Mouse (Mus musculus) forebrain, embryonic 16.5 days (tissue): ENCODE measurements around the gene Rufy4. TPM values are rescaled to one million over a fixed set of nuclear protein-coding genes. Genes with fewer than 3 reads are reported as not detected.

Source experiments
- ATAC-seq: fragments of 200-750 bp; cut with Nextera tagmentation; 2 replicates; pipeline ENCODE4 v1.8.0; 2017; ENCODE audit warnings: mild to moderate bottlenecking, moderate library complexity
- H3K27ac ChIP-seq: fragments of 300-500 bp; sonication (generic); 2 replicates; pipeline ENCODE4 v1.5.1; 2014; ENCODE audit warnings: low read length, control low read depth
- H3K27me3 ChIP-seq: fragments of 300-500 bp; sonication (generic); replicated peaks from 2 replicates; pipeline ENCODE4 v1.6.1; 2014; ENCODE audit warnings: low read length; ENCODE audit not compliant: control insufficient read depth, insufficient read depth
- H3K36me3 ChIP-seq: fragments of 300-500 bp; sonication (generic); 2 replicates; pipeline ENCODE4 v1.6.1; 2014; ENCODE audit not compliant: control insufficient read depth, insufficient read depth
- H3K4me1 ChIP-seq: fragments of 300-500 bp; sonication (generic); replicated peaks from 2 replicates; pipeline ENCODE4 v1.6.1; 2014; ENCODE audit warnings: low read length; ENCODE audit not compliant: control insufficient read depth, insufficient read depth
- H3K4me2 ChIP-seq: fragments of 300-500 bp; sonication (generic); 2 replicates; pipeline ENCODE4 v1.6.1; 2014; ENCODE audit warnings: mild to moderate bottlenecking, low read length, control low read depth
- H3K4me3 ChIP-seq: fragments of 300-500 bp; sonication (generic); replicated peaks from 2 replicates; pipeline ENCODE4 v1.5.1; 2014; ENCODE audit warnings: mild to moderate bottlenecking, low read length, control low read depth
- H3K9ac ChIP-seq: fragments of 300-500 bp; sonication (generic); replicated peaks from 2 replicates; pipeline ENCODE4 v1.6.1; 2014; ENCODE audit warnings: low read depth, low read length, control low read depth
- H3K9me3 ChIP-seq: fragments of 300-500 bp; sonication (generic); 2 replicates; pipeline ENCODE4 v1.6.1; 2016; ENCODE audit warnings: low read length; ENCODE audit not compliant: control insufficient read depth
- WGBS: fragments of 180-500 bp; shearing (Covaris S2); extraction: QIAGEN DNeasy Blood & Tissue Kit; methylation state at CpG from one replicate; pipeline ENCODE4 v1.1.7; 2014; 5-methylcytosine and 5-hydroxymethylcytosine counted together
- polyA plus RNA-seq: library from polyadenylated mRNA; unstranded; fragments of >200 nt; fragmentation: Nextera tagmentation; extraction: Ambion mirVana; gene quantifications from 2 replicates; pipeline ENCODE4 v1.2.1, GENCODE M21; 2015

Gene Rufy4
- polyA plus RNA-seq, 1 experiment from 2014 or later = 0.32 TPM

DNA sequence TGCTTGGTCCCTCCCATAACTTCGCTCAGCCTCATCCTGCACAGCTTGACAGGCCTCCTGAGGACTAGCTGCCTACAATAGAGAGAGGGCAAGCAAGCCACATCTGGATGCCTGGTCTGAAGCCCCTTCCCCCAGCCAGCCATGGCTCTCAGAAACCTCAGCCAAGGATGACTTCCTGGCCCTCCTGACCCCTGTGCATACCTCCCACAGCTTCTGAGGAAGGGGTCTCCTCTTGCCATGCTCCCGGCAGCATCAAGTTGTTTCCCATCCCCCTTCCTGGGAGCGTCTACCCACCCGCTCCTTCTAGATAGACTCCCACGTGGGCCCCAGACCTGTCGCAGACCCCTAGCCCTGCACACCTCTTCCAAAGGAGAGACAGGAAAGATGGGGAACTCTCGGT, 35.0 kb upstream of the Rufy4 start:
- no peak overlapping the region for H3K4me2 ChIP-seq
- H3K9ac ChIP-seq = no peak overlapping the region
- no peaks in the 10 kb centered on the region for H3K27me3 ChIP-seq
- 73% methylated on average over 7 of the region's 7 CpGs for WGBS
- H3K4me1 ChIP-seq = peaks cover 18% of the 10 kb centered on the region
- no peaks in the 10 kb centered on the region for H3K9me3 ChIP-seq
- ATAC-seq = no peak
- H3K36me3 ChIP-seq = no peaks in the 10 kb centered on the region
- H3K4me3 ChIP-seq = no peak overlapping the region
- no peak overlapping the region for H3K27ac ChIP-seq

DNA sequence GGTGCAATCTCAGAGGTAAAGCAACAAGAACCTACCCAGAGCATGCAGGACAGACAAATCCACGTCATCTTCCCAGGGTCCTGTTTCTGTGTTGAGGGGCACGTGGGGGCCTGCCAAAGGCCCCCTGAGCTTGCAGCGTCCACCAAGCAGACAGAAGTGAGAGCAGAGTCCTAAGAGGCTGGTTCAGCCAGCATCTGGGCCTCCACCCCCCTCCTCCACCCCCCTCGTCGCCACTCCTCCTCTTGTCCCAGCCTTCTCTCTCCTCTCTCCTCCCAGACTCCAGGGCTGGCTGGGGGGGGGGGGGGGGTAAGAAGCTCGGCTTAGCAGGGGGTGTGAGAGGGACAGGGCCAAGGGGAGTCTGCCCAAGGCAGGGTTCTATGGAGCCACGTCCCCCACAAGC, 34.2 kb upstream of the Rufy4 start:
- 25% methylated on average over 7 of the region's 7 CpGs for WGBS
- ATAC-seq = no peak
- H3K4me3 ChIP-seq = no peak overlapping the region
- no peak overlapping the region for H3K9ac ChIP-seq
- peaks cover 18% of the 10 kb centered on the region for H3K4me1 ChIP-seq
- no peaks in the 10 kb centered on the region for H3K27me3 ChIP-seq
- no peak overlapping the region for H3K27ac ChIP-seq
- no peak overlapping the region for H3K4me2 ChIP-seq
- no peaks in the 10 kb centered on the region for H3K36me3 ChIP-seq
- no peaks in the 10 kb centered on the region for H3K9me3 ChIP-seq

DNA sequence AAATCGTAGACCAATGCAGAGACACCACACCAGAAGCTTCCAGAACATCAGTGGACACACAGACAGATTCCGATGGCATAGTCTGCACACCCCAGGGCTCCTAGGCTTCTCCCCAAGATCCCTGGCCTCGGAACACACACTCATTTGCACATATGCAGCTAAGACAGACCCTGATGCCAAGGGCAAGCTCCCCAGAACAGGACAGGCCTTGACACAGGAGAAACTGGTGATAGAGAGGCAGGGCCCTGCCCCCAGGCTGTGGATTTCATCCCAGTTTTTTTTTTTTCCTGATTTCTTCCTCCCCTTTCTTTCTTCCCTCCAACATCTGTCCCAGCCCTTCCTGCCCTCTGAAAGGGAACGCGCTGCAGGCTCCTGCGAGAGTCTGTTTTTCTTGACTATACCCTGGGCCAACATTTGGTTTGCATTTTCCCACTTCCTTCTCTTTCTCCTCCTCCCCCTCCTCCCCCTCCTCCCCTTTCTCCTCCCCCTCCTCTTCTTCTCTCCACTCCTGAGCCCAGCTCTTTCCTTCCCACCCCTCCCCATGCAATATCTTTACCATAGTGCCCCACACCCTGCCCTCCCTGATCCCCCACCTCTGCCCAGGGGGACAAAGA, 33.6 kb upstream of the Rufy4 start:
- 37% methylated on average over 6 of the region's 6 CpGs for WGBS
- Histone ChIP-seq H3K9ac (no peak overlapping the region), H3K4me2 (no peak overlapping the region), H3K4me1 (peaks cover 18% of the 10 kb centered on the region), H3K27ac (no peak overlapping the region), H3K27me3 (no peaks in the 10 kb centered on the region), H3K36me3 (no peaks in the 10 kb centered on the region), H3K4me3 (no peak overlapping the region), H3K9me3 (no peaks in the 10 kb centered on the region)
- 0 out of 2 replicates have a peak, but pooled peaks have one; percentile 5 for ATAC-seq

DNA sequence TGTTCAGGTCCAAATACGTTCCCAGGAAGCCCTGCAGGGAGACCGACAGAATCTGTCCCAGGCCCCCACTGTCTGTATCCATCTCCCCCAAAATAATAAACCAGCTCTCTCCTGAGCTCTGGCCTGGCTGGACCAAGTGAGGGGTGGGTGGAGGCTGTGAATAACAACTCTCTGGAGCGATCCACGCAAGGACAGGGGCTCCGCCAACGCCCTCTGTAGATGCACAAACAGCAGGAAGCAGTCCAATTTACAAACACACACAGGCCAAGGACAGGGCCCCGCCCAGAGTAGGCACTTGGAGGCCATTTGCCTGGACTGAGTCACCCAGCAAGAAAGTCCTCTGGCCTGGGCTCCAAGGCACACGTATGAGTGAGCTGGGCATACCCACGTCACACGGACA, 33.1 kb upstream of the Rufy4 start:
- no peak for ATAC-seq
- Histone ChIP-seq H3K9ac (no peak overlapping the region), H3K9me3 (no peaks in the 10 kb centered on the region), H3K36me3 (no peaks in the 10 kb centered on the region), H3K27me3 (no peaks in the 10 kb centered on the region), H3K4me3 (no peak overlapping the region), H3K27ac (no peak overlapping the region), H3K4me2 (no peak overlapping the region), H3K4me1 (peaks cover 18% of the 10 kb centered on the region)
- 54% methylated on average over 10 of the region's 10 CpGs for WGBS

DNA sequence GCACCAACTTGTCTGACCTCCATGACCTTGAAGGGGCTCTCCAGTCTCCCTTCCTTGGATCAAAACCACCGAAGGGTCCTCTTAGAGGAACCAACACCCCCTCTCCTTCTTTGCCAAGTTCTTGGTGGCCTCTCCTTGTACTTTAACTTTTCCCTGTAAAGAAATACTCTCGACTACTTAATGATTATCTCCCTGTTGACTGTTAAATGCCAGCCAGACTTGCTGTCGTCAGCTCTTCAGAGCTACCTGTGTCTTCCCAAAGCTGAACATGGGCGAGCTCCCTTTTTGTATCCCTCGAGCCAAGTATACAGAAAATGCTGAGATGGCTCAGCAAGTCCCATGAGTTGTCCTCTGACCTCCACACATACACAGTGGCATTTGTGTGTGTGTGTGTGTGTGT, 31.9 kb upstream of the Rufy4 start:
- ATAC-seq = no peak
- Histone ChIP-seq H3K4me3 (no peak overlapping the region), H3K9ac (no peak overlapping the region), H3K4me2 (no peak overlapping the region), H3K27me3 (no peaks in the 10 kb centered on the region), H3K27ac (no peak overlapping the region), H3K9me3 (no peaks in the 10 kb centered on the region), H3K4me1 (peaks cover 28% of the 10 kb centered on the region), H3K36me3 (no peaks in the 10 kb centered on the region)
- WGBS = 89% methylated on average over 5 of the region's 5 CpGs

DNA sequence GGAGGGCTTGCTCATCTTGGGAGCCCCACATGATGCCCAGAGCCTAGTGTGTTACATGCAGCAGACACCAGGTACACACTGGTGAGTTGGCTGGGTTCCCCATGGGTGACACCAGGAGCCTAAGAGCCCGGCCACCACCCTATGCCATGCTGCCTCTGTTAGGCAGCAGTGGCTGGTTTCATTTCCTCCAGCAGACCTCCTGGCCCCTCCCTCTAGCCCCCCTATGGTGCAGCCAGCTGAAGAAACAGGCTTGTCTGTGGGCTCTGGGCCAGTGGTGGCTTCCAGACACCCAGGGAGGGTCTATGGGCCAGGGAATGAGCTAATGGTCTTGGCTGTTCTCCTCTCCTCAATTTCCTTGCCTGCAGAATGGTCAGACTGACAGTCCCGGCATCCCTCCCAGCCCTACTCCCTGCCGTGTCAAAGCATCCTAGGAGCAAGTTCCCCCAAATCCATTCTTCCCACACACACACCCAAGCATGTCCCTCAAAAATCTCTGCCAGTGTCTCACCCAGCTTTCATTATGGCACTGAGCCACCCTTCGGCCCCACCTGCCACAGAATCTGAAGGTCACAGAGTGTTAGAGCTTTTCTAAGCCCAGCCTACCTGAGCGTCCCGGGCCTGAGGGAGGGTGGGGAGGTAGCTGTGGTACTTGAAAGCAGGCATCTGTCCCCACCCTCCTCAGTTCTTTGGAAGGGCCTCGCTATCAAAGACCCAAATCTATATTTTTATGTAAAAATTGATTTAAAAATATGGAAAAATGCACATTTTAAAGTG, 30.7 kb upstream of the Rufy4 start:
- H3K9ac ChIP-seq = no peak overlapping the region
- no peak overlapping the region for H3K27ac ChIP-seq
- no peak overlapping the region for H3K4me3 ChIP-seq
- H3K4me1 ChIP-seq = peaks cover 39% of the 10 kb centered on the region
- no peaks in the 10 kb centered on the region for H3K9me3 ChIP-seq
- 34% methylated on average over 7 of the region's 7 CpGs for WGBS
- no peaks in the 10 kb centered on the region for H3K27me3 ChIP-seq
- no peak overlapping the region for H3K4me2 ChIP-seq
- H3K36me3 ChIP-seq = no peaks in the 10 kb centered on the region
- peak; percentile 43 for ATAC-seq

DNA sequence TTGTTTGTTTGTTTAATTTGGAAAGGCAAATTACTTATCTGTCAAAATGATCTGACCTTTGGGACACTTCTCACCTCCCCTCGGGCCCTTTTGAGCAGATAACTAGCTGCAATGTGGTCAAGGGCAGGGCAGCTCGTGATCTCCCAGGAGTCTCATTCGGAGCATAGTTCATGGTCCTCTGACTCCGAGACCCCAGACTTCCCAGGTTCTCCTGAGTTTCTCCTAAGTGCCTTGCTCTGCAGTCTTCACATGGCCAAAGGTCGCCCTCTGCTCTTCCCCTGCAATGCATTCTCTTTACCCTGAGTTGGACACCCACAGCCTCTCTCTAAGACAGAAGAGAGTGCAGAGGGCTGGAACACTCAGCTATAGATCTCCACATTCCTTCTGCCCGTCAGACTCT, 30.0 kb upstream of the Rufy4 start:
- Histone ChIP-seq H3K4me3 (no peak overlapping the region), H3K27me3 (no peaks in the 10 kb centered on the region), H3K9ac (no peak overlapping the region), H3K36me3 (no peaks in the 10 kb centered on the region), H3K9me3 (no peaks in the 10 kb centered on the region), H3K4me1 (peaks cover 39% of the 10 kb centered on the region), H3K27ac (no peak overlapping the region), H3K4me2 (no peak overlapping the region)
- ATAC-seq = no peak
- 65% methylated on average over 6 of the region's 6 CpGs for WGBS

DNA sequence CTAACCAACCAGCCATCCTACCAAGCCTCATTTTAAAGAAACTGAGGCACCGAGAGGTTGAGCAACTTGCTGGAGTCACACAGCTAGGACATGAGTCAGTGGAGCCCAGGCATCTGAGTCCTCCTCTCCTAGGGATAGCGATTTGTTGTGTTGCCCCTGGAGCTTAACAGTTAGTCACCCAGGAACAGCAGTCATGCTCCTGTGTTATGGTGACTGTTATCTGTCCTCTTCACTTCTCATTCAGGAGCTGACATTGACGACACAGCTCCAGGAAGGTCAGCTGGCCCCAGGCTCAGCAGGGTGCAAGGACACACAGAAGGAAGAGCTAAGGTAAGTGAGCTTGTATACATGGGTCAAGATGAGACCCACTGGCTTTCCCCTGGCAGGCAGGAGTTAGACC, 29.6 kb upstream of the Rufy4 start:
- Histone ChIP-seq H3K4me2 (no peak overlapping the region), H3K36me3 (no peaks in the 10 kb centered on the region), H3K9me3 (no peaks in the 10 kb centered on the region), H3K27me3 (no peaks in the 10 kb centered on the region), H3K27ac (no peak overlapping the region), H3K4me1 (peaks cover 39% of the 10 kb centered on the region), H3K4me3 (no peak overlapping the region), H3K9ac (no peak overlapping the region)
- no peak for ATAC-seq
- WGBS = 62% methylated on average over 3 of the region's 3 CpGs

DNA sequence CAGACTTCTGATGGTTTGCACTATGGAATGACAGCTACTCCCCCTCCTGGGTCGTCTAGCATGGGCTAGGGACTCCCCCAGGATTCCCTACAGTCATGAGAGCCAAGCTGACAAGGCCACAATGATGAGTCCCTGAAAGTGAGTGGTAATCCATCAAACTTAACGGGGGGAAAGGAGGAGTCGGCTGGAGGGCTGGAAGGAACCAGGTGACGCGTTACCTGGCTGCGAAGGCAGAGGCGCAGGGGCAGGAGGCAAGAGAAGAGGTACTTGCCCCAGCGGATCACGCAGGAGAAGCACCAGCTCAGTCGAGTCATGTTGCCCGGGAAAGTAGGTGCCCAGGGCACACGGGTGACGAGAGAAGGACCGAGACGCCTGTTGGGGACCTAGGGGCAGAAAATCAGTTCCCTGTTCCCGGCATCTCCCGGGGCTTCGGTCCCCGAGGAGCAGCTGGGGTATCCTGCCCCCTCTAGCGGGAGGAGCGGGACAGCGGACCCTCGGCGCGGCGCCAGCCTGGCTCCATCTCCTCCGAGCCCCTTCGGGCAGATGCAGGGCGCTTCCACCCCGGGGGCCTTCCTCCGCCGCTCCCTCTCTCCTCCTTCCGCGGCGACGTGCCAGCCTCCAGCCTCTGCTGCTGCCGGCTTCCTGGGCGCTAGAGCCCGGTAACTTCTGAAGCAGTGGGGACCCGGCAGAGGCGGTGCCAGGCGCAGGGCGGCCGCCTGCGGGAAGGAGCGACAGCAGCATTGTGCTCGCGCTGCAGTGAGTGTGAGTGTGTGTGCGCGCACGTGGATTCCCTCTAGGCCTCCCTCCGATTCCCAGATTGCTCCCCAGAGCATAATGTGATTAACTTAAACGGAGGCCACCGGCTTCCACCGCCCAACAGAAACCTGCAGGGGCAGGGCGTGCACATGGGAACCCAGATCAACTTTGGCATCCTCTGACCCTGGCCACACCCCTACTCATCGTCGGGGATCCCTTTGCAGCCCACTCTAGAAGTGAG, 27.0 kb upstream of the Rufy4 start:
- no peaks in the 10 kb centered on the region for H3K36me3 ChIP-seq
- peaks cover 40% of the 10 kb centered on the region for H3K4me1 ChIP-seq
- H3K4me3 ChIP-seq = peak overlapping the region; percentile 64
- H3K27me3 ChIP-seq = no peaks in the 10 kb centered on the region
- H3K9ac ChIP-seq = peak overlapping the region; percentile 80
- WGBS = under 1% methylated on average over 54 of the region's 58 CpGs
- peak overlapping the region; percentile 86 for H3K4me2 ChIP-seq
- ATAC-seq = peak; percentile 81
- peak overlapping the region; percentile 52 for H3K27ac ChIP-seq
- H3K9me3 ChIP-seq = no peaks in the 10 kb centered on the region
